Mouse (Mus musculus) kidney, postnatal 36 days (tissue): ENCODE measurements around the gene Thap4.
A peak's percentile ranks its signal among the peaks of the same experiment; 100 is the strongest.

Experiments
- DNase-seq, 2 experiments: peaks; one replicate each; pipeline ENCODE4 v3.0.0; 2021 to 2022; ENCODE audit warnings: mixed read lengths in 2 of 2

Gene Thap4

GRCm38 (mm10) chr1:93741987-93742386 is 12.7 kb downstream of the Thap4 start:
- no peak for DNase-seq

DNA sequence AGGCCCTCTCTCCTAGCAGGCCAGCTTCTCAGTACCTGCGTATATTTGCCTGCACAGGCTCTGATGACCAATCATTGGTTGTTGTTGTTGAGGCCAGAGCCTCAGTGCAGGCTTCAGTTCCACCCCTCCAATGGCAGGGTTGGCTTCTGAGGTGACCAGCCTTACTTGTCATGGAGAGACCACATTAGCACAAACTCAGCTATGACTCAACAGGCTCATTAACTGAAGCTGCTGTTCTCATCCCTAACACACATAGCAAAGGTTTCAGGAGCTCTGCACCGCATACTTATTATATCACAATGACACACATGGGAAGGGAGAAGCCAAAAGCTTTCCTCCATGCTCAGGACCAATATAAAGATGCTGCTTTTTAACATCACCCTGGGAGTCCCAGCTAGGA is 14.0 kb downstream of the Thap4 start:
- DNase-seq, result no peak

- no peak for DNase-seq
These were observed 17.0 kb downstream of the Thap4 start for GRCm38 (mm10) chr1:93737711-93738110.

- DNase-seq, result no peak
These were observed 18.8 kb downstream of the Thap4 start for GRCm38 (mm10) chr1:93735859-93736258.

DNA sequence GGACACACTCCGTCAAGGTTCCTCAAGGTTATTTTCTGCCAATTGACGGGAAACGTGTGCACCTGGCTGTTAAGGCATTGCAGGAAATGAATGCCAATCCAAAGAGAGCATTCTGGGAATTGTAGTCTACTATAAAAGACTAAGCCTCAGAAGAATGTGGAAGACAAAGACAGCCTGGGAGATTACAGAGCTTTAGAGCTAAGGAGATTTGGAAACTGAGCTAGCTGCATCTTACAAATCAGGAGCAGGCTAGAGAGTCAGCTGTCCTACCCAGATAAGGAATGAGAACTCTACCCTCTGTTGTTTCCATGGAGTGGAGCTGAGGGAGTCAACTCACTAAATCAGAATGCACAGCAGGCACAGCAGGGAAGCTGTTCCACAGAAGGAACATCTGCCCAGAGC is 22.8 kb downstream of the Thap4 start:
- peak; percentile 39 to 67 for DNase-seq

GRCm38 (mm10) chr1:93731103-93731502 is 23.6 kb downstream of the Thap4 start:
- peak in 1 of 2 experiments; percentile 22 for DNase-seq

GRCm38 (mm10) chr1:93726974-93727373 is 27.7 kb downstream of the Thap4 start:
- peak; percentile 58 to 83 for DNase-seq

DNA sequence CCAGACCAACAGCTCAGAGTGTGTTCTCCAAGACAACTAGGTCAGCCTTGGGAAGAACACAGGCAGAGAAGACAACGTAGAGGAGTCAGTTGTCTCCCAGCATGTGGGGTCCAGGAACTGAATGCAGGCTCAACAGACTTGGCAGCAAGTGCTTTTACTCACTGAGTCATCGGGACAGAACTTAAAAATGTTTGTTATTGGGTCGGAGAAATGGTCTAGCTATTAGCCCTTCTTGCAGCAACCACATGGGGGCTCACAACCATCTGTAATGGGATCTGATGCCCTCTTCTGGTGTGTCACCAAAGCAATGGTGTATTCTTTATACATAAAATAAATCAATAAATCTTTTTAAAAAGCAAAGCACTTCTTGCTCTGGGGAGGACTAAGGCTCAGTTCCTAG is 28.5 kb downstream of the Thap4 start:
- no peak for DNase-seq

GRCm38 (mm10) chr1:93725665-93726064 is 29.0 kb downstream of the Thap4 start:
- no peak for DNase-seq

GRCm38 (mm10) chr1:93724623-93725022 is 30.0 kb downstream of the Thap4 start:
- DNase-seq, result peak; percentile 23 to 26

- DNase-seq, result no peak
These were observed 33.1 kb downstream of the Thap4 start for GRCm38 (mm10) chr1:93721557-93721956.

DNA sequence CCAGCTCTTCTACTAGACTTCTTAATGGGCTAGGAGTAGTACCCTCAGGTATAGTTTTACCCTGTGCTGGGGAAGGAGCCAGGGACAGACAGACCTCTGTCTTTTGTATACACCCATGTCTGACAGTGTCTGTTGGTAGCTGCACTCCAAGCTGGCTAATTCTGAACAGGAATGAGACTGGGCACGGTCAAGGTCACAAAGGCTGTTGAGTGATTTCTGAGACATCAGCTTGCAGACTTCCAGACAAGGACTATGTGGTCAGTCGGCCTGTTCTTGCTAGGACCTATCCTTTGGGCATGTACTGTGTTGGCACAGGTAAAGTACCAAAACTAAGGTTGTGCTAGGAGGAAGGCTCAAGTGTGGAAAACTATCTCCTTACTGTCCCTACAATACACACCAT is 38.5 kb downstream of the Thap4 start:
- no peak for DNase-seq

DNA sequence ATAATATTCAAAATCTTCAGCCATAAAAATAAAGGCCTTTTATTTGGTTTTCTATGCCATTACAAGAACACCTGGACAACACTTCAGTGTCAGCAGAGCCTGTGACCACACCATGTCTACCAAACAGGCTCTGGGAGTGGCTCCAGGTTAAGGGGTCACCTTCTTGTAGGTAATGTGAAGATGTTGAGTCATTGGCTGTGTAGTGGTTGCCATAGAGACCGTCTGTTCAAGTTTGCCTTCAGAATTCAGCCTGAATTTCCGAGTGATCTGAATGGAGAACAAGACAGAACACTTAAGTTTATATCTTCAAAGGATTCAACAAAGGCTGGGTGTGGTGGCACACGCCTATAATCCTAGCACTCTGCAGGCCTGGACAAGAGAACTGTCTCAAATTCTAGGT is 49.3 kb downstream of the Thap4 start:
- no peak for DNase-seq

- no peak for DNase-seq
These were observed 50.3 kb downstream of the Thap4 start for GRCm38 (mm10) chr1:93704341-93704740.

GRCm38 (mm10) chr1:93703472-93704048 is 51.1 kb downstream of the Thap4 start:
- no peak for DNase-seq

GRCm38 (mm10) chr1:93702106-93702505 is 52.6 kb downstream of the Thap4 start:
- DNase-seq, result no peak

- DNase-seq, result no peak
These were observed 55.5 kb downstream of the Thap4 start for GRCm38 (mm10) chr1:93699159-93699558.

GRCm38 (mm10) chr1:93697317-93697716 is 57.3 kb downstream of the Thap4 start:
- peak; percentile 28 to 46 for DNase-seq

DNA sequence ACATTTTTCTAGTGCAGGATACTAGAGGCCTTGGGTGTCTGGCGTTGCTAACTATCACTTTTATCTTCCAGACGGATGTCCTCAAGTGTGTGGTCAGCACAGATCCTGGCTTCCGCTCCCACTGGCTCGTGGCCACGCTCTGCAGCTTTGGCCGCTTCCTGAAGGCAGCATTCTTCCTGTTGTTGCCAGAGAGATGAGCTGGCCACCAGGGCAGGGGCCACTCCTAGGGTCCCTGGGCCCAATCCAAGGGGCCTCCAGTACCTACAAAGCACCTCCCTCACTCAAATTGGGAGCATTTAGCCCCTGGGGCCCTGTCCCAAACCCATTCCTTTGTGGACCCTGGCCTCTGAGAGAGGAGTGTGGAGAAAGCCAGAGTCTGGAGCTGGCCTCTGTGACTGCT is 59.7 kb downstream of the Thap4 start:
- DNase-seq, result peak; percentile 83

- peak; percentile 46 to 79 for DNase-seq
These were observed 60.7 kb downstream of the Thap4 start for GRCm38 (mm10) chr1:93693943-93694342.

DNA sequence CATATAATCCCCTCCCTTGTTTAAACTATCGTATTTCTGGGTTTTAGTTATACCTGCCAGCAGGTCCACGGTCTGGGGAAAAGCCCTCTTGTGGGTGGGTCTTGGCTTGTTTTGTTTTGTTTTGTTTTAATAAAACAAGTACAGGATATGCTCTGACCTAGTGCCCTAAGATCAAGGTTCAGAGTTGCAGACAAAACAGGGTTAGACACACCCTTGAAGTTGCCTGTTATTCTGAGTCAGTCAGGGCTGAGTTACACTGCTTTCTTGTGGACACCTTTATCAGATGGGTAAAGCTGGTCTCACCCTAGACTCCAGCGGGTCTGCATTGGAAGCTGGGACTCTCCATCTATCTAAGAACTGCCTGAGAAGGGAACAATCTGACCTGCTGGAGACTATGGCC is 61.2 kb downstream of the Thap4 start:
- DNase-seq, result peak; percentile 39 to 49

DNA sequence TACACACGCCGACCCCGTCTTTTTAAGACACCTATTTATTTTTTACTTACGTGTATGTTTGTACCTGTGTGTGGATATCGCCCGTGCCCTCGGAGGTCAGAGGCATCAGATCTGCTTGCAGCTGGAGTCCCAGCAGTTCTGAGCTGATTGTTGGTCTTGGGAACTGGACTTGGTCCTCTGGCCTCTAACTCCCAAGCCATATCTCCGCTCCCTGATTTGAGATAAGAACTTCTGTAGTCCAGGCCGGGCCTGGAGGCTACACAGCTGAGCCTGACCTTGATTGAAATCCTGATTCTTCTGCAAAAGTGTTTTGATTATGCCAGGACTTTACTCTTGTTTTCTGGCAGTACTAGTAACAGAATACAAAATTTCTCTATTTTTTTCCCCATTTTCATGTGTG is 61.9 kb downstream of the Thap4 start:
- no peak for DNase-seq

- DNase-seq, result no peak
These were observed 62.8 kb downstream of the Thap4 start for GRCm38 (mm10) chr1:93691786-93692357.

DNA sequence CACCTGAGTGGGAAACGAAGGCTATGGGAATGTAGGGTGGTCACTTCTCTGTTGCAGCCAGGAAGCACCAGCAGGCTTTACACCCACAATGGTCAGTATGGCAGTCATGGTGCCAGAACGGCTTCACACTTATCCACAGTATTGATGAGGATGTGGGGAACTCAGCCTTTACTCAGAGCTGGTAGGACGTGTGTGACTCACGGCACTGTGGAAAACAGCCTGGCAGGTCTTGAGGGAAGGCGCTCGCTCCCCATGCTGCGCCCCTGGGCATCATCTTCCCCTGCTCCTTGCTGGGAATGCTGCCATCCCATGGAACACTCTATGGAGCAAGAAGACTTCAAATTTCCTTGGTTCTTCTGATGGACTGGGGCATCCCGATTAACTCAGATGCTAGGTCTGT is 63.6 kb downstream of the Thap4 start:
- DNase-seq, result no peak

GRCm38 (mm10) chr1:93689901-93690496 is 64.7 kb downstream of the Thap4 start:
- no peak for DNase-seq
